Mouse (Mus musculus) G1E (cell line): ENCODE measurements around the gene Gm11397. TPM values are rescaled to one million over a fixed set of nuclear protein-coding genes. Genes with fewer than 3 reads are reported as not detected.
"Not testable (repeated sequence)": the region's sequence is repeated elsewhere in the genome, so short reads cannot be mapped to it uniquely, and the experiment has no call there.

ENCODE experiments used
- ATAC-seq: 2 replicates; pipeline ENCODE4 v1.8.0; 2016; ENCODE audit warnings: mild to moderate bottlenecking; ENCODE audit not compliant: insufficient number of reproducible peaks, poor library complexity, low FRiP score, severe bottlenecking; ENCODE audit errors: extremely low read depth
- DNase-seq: peaks from one replicate; pipeline ENCODE4 v3.0.0; 2012; ENCODE audit warnings: low spot score
- H3K27me3 ChIP-seq: 2 replicates; pipeline ENCODE4 v1.6.1; 2012; ENCODE audit warnings: mild to moderate bottlenecking, low read length, inconsistent platforms; ENCODE audit not compliant: insufficient read depth
- H3K36me3 ChIP-seq: replicated peaks from 2 replicates; pipeline ENCODE3; 2012; ENCODE audit warnings: mild to moderate bottlenecking, inconsistent platforms
- H3K4me1 ChIP-seq: 2 replicates; pipeline ENCODE4 v1.6.1; 2012; ENCODE audit warnings: low read depth, low read length, inconsistent platforms, mixed read lengths; ENCODE audit not compliant: insufficient read depth
- H3K4me3 ChIP-seq: 2 replicates; pipeline ENCODE4 v1.5.1; 2012; ENCODE audit warnings: low read depth, mild to moderate bottlenecking, inconsistent platforms, low read length, moderate library complexity, mixed read lengths
- H3K9me3 ChIP-seq: replicated peaks from 2 replicates; pipeline ENCODE4 v1.6.1; 2012; ENCODE audit warnings: inconsistent platforms
- polyA plus RNA-seq: library from polyadenylated mRNA; stranded (reverse); fragments of >175 nt; gene quantifications from 2 replicates; pipeline ENCODE4 v1.2.3, GENCODE M21; 2012
- total RNA-seq, 2 experiments: library from RNA; stranded (forward) in 1 of 2; stranded (reverse) in 1 of 2; fragments of 200-1000 nt in 1 of 2; fragments of >200 nt in 1 of 2; fragmentation: Nextera tagmentation in 1 of 2; gene quantifications; 2 replicates each; pipeline ENCODE4 v1.2.3; 2014 to 2017

The Gm11397 gene
- total RNA-seq (2014; fragmentation: Nextera tagmentation) (0.92 and 2.0 TPM in 2 replicates), total RNA-seq (2017) (0.12 and 0.27 TPM in 2 replicates), polyA plus RNA-seq (not detected in 2 replicates)

DNA sequence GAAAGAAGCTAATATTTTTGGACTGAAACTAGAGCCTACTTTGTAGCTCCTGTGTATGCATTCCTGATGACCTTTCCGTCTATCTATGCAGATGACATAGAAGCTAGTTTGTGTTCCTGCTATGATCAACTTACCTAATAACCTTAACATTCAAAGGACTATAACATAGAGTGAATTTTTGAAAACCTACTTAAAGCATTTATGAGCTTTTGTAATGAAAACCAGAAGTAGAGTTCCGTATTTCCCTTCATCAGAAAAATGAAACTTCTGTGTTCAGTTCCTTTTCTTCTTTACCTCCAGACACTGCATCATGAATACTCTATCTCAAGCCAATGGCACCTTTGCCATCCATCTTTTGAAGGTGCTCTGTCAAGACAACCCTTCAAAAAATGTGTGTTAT lies at the start of gene Gm11397:
Gene Gm11397, plus strand, starts transcription at position 301 of the 400 bp plus-strand sequence.
- not testable (repeated sequence) for H3K36me3 ChIP-seq, DNase-seq, ATAC-seq, H3K4me3 ChIP-seq, H3K9me3 ChIP-seq, H3K4me1 ChIP-seq, H3K27me3 ChIP-seq

DNA sequence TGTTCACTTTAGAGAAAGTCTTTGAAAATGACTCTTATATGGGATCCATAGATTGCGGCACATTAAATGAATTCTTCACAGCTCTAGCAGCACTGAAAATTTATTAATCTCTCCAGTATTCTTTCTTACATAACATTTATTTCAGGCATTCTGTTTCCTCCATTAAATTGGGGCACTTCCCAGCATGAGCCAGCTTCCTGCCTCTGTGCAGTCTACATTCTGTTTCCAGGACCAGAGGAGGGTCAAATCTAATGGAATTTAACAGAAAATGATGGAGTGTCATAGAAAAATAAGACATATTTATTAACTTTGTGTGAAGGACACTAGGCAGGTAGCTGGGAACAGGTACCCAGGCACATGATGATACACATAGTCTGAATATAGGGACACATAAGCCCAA lies 38.9 kb upstream of the Gm11397 start:
- not testable (repeated sequence) for DNase-seq, H3K36me3 ChIP-seq, H3K27me3 ChIP-seq, H3K4me3 ChIP-seq, H3K9me3 ChIP-seq, H3K4me1 ChIP-seq, ATAC-seq

DNA sequence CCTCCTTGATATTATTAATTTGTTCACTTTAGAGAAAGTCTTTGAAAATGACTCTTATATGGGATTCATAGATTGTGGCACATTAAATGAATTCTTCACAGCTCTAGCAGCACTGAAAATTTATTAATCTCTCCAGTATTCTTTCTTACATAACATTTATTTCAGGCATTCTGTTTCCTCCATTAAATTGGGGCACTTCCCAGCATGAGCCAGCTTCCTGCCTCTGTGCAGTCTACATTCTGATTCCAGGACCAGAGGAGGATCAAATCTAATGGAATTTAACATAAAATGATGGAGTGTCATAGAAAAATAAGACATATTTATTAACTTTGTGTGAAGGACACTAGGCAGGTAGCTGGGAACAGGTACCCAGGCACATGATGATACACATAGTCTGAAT lies 37.2 kb downstream of the Gm11397 start:
- not testable (repeated sequence) for ATAC-seq, H3K4me3 ChIP-seq, H3K27me3 ChIP-seq

More for the DNA sequence above, 37.2 kb downstream of the Gm11397 start:
- not testable (repeated sequence) for H3K36me3 ChIP-seq, DNase-seq, H3K4me1 ChIP-seq, H3K9me3 ChIP-seq

Other genes with a start within 250 kb of the Gm11397 start
- 5.9 and 10.2 TPM in 2 replicates for gene Serpinb9c, start 236.0 kb upstream of the Gm11397 start, total RNA-seq (2014; fragmentation: Nextera tagmentation)
- 4.5 and 5.6 TPM in 2 replicates for gene Serpinb9c, start 236.0 kb upstream of the Gm11397 start, total RNA-seq (2017)
- gene Serpinb9c, start 236.0 kb upstream of the Gm11397 start, polyA plus RNA-seq = 0.12 and 0.26 TPM in 2 replicates
- not detected in 2 replicates for gene Serpinb9d, start 202.8 kb upstream of the Gm11397 start, total RNA-seq (2014; fragmentation: Nextera tagmentation)
- not detected in 2 replicates for gene Serpinb9d, start 202.8 kb upstream of the Gm11397 start, total RNA-seq (2017)
- not detected in 2 replicates for gene Serpinb9d, start 202.8 kb upstream of the Gm11397 start, polyA plus RNA-seq
- gene Serpinb9e, start 146.1 kb upstream of the Gm11397 start, total RNA-seq (2014; fragmentation: Nextera tagmentation) = not detected in 2 replicates
- 0.11 TPM in 1 of 2 replicates, not detected in the other for gene Serpinb9e, start 146.1 kb upstream of the Gm11397 start, total RNA-seq (2017)
- gene Serpinb9e, start 146.1 kb upstream of the Gm11397 start, polyA plus RNA-seq = not detected in 2 replicates
- gene Serpinb9f, start 71.7 kb upstream of the Gm11397 start, total RNA-seq (2014; fragmentation: Nextera tagmentation) = not detected in 2 replicates
- gene Serpinb9f, start 71.7 kb upstream of the Gm11397 start, total RNA-seq (2017) = 0.12 TPM in 1 of 2 replicates, not detected in the other
- gene Serpinb9f, start 71.7 kb upstream of the Gm11397 start, polyA plus RNA-seq = not detected in 2 replicates
- 0.75 TPM in 1 of 2 replicates, not detected in the other for gene Serpinb9g, start 89.0 kb downstream of the Gm11397 start, total RNA-seq (2014; fragmentation: Nextera tagmentation)
- gene Serpinb9g, start 89.0 kb downstream of the Gm11397 start, total RNA-seq (2017) = not detected in 2 replicates
- not detected in 2 replicates for gene Serpinb9g, start 89.0 kb downstream of the Gm11397 start, polyA plus RNA-seq